Mouse (Mus musculus) hindbrain, embryonic 11.5 days (tissue): ENCODE measurements around the gene E2f4. TPM values are rescaled to one million over a fixed set of nuclear protein-coding genes. Genes with fewer than 3 reads are reported as not detected.

Source experiments
- ATAC-seq: fragments of 200-750 bp; cut with Nextera tagmentation; 2 replicates; pipeline ENCODE4 v1.8.0; 2017; ENCODE audit warnings: mild to moderate bottlenecking, moderate TSS enrichment, moderate library complexity; ENCODE audit not compliant: low FRiP score
- DNase-seq: peaks from one replicate; pipeline ENCODE4 v3.0.0-alpha.2; 2015; ENCODE audit warnings: low spot score
- H3K27ac ChIP-seq: fragments of 300-500 bp; sonication (generic); 2 replicates; pipeline ENCODE4 v1.5.1; 2014; ENCODE audit warnings: mild to moderate bottlenecking, low read depth, low read length
- H3K27me3 ChIP-seq: fragments of 300-500 bp; sonication (generic); 2 replicates; pipeline ENCODE4 v1.6.1; 2014; ENCODE audit warnings: mild to moderate bottlenecking, low read length, moderate library complexity, mixed read lengths; ENCODE audit not compliant: control insufficient read depth, insufficient read depth
- H3K36me3 ChIP-seq: fragments of 300-500 bp; sonication (generic); 2 replicates; pipeline ENCODE4 v1.6.1; 2014; ENCODE audit warnings: mild to moderate bottlenecking, low read length, moderate library complexity, mixed read lengths; ENCODE audit not compliant: control insufficient read depth, insufficient read depth
- H3K4me1 ChIP-seq: fragments of 300-500 bp; sonication (generic); replicated peaks from 2 replicates; pipeline ENCODE4 v1.6.1; 2014; ENCODE audit warnings: low read length, mixed read lengths; ENCODE audit not compliant: control insufficient read depth, insufficient read depth
- H3K4me2 ChIP-seq: fragments of 300-500 bp; sonication (generic); replicated peaks from 2 replicates; pipeline ENCODE4 v1.6.1; 2014; ENCODE audit warnings: mild to moderate bottlenecking, low read depth, low read length
- H3K4me3 ChIP-seq: fragments of 300-500 bp; sonication (generic); 2 replicates; pipeline ENCODE4 v1.5.1; 2014; ENCODE audit warnings: low read depth, low read length
- H3K9ac ChIP-seq: fragments of 300-500 bp; sonication (generic); 2 replicates; pipeline ENCODE4 v1.6.1; 2014; ENCODE audit warnings: low read depth, low read length
- H3K9me3 ChIP-seq: fragments of 300-500 bp; sonication (generic); 2 replicates; pipeline ENCODE4 v1.6.1; 2016; ENCODE audit warnings: low read length; ENCODE audit not compliant: control insufficient read depth
- WGBS: fragments of 180-500 bp; shearing (Covaris S2); extraction: QIAGEN DNeasy Blood & Tissue Kit; methylation state at CpG from one replicate; pipeline ENCODE4 v1.1.7; 2014; 5-methylcytosine and 5-hydroxymethylcytosine counted together
- polyA plus RNA-seq: library from polyadenylated mRNA; unstranded; fragments of >200 nt; fragmentation: Nextera tagmentation; extraction: Ambion mirVana; gene quantifications from 2 replicates; pipeline ENCODE4 v1.2.1, GENCODE M21; 2014

E2f4 gene
- polyA plus RNA-seq, 1 experiment from 2014 or later = 96.7 TPM

GRCm38 (mm10) chr8:105294776-105295175, 2.7 kb upstream of the E2f4 start:
- Histone ChIP-seq H3K9ac (no peak overlapping the region), H3K36me3 (peaks cover 2% of the 10 kb centered on the region; the same call in 1 of the 2 replicates), H3K27me3 (peaks cover 11% of the 10 kb centered on the region), H3K27ac (no peak overlapping the region), H3K4me3 (no peak overlapping the region), H3K4me1 (peaks cover 13% of the 10 kb centered on the region; the same call in 1 of the 2 replicates), H3K9me3 (no peaks in the 10 kb centered on the region), H3K4me2 (no peak overlapping the region)
- ATAC-seq = no peak
- DNase-seq = no peak
- 71% methylated on average over 9 of the region's 9 CpGs for WGBS

GRCm38 (mm10) chr8:105295256-105295655, 2.2 kb upstream of the E2f4 start:
- ATAC-seq = no peak
- Histone ChIP-seq H3K4me1 (peaks cover 10% of the 10 kb centered on the region; the same call in 1 of the 2 replicates), H3K4me2 (no peak overlapping the region), H3K36me3 (peaks cover 3% of the 10 kb centered on the region; the same call in 1 of the 2 replicates), H3K4me3 (no peak overlapping the region), H3K27ac (no peak overlapping the region), H3K9me3 (no peaks in the 10 kb centered on the region), H3K9ac (no peak overlapping the region), H3K27me3 (peaks cover 6% of the 10 kb centered on the region)
- 68% methylated on average over 11 of the region's 11 CpGs for WGBS
- no peak for DNase-seq

- Histone ChIP-seq H3K4me1 (peaks cover 6% of the 10 kb centered on the region; the same call in 1 of the 2 replicates), H3K4me2 (peak within 1 kb of the TSS; percentile 74), H3K27me3 (no peaks in the 10 kb centered on the region), H3K36me3 (peaks cover 3% of the 10 kb centered on the region), H3K9me3 (no peaks in the 10 kb centered on the region), H3K27ac (no peak within 1 kb of the TSS), H3K9ac (peak within 1 kb of the TSS; percentile 59), H3K4me3 (peak within 1 kb of the TSS; percentile 98)
- ATAC-seq (no peak), DNase-seq (no peak)
- 63% methylated on average over 11 of the region's 11 CpGs for WGBS
These were observed 1.4 kb upstream of the E2f4 start, which contains the start of gene Exoc3l for GRCm38 (mm10) chr8:105295895-105296573. Gene Exoc3l (minus strand): TSS chr8:105296101.

GRCm38 (mm10) chr8:105298351-105299252, 1.1 kb downstream of the E2f4 start:
- DNase-seq = no peak
- H3K27me3 ChIP-seq = no peaks in the 10 kb centered on the region

GRCm38 (mm10) chr8:105299962-105300361, 2.5 kb downstream of the E2f4 start:
- no peaks in the 10 kb centered on the region for H3K9me3 ChIP-seq
- DNase-seq (no peak), ATAC-seq (no peak)
- peaks cover 6% of the 10 kb centered on the region; the same call in 1 of the 2 replicates for H3K4me1 ChIP-seq
- no peak overlapping the region for H3K27ac ChIP-seq
- WGBS = 98% methylated on average over 8 of the region's 8 CpGs
- H3K4me3 ChIP-seq = no peak overlapping the region
- H3K27me3 ChIP-seq = no peaks in the 10 kb centered on the region
- H3K36me3 ChIP-seq = peaks cover 15% of the 10 kb centered on the region
- H3K4me2 ChIP-seq = no peak overlapping the region
- no peak overlapping the region for H3K9ac ChIP-seq

More at GRCm38 (mm10) chr8:105298351-105299252, 1.1 kb downstream of the E2f4 start:
- Histone ChIP-seq H3K27ac (no peak overlapping the region), H3K9me3 (no peaks in the 10 kb centered on the region), H3K4me1 (peaks cover 6% of the 10 kb centered on the region; the same call in 1 of the 2 replicates), H3K4me2 (peak overlapping the region; percentile 74), H3K36me3 (peaks cover 15% of the 10 kb centered on the region), H3K9ac (peak overlapping the region; percentile 95), H3K4me3 (peak overlapping the region; percentile 98)
- WGBS = 60% methylated on average over 18 of the region's 18 CpGs
- ATAC-seq = no peak; the same call in 1 of the 2 replicates

GRCm38 (mm10) chr8:105303396-105303795, 5.9 kb downstream of the E2f4 start:
- WGBS = 88% methylated on average over 8 of the region's 8 CpGs
- Histone ChIP-seq H3K4me2 (no peak overlapping the region), H3K4me1 (peaks cover 6% of the 10 kb centered on the region; the same call in 1 of the 2 replicates), H3K36me3 (peaks cover 19% of the 10 kb centered on the region), H3K27me3 (no peaks in the 10 kb centered on the region), H3K9me3 (no peaks in the 10 kb centered on the region), H3K4me3 (no peak overlapping the region), H3K27ac (no peak overlapping the region), H3K9ac (no peak overlapping the region)
- no peak for DNase-seq
- no peak for ATAC-seq

GRCm38 (mm10) chr8:105303874-105304273, 6.4 kb downstream of the E2f4 start:
- Histone ChIP-seq H3K4me3 (no peak overlapping the region), H3K27me3 (no peaks in the 10 kb centered on the region), H3K4me1 (peaks cover 2% of the 10 kb centered on the region; the same call in 1 of the 2 replicates), H3K36me3 (peaks cover 19% of the 10 kb centered on the region), H3K4me2 (no peak overlapping the region), H3K9ac (no peak overlapping the region), H3K27ac (no peak overlapping the region), H3K9me3 (no peaks in the 10 kb centered on the region)
- DNase-seq (no peak), ATAC-seq (no peak)
- 84% methylated on average over 9 of the region's 9 CpGs for WGBS

GRCm38 (mm10) chr8:105304325-105305210, 7.1 kb downstream of the E2f4 start:
- no peak for DNase-seq
- Histone ChIP-seq H3K27ac (no peak overlapping the region), H3K4me2 (no peak overlapping the region), H3K36me3 (peaks cover 19% of the 10 kb centered on the region), H3K9me3 (no peaks in the 10 kb centered on the region), H3K4me1 (0 out of 2 replicates have a peak, but pooled peaks cover 2% of the 10 kb centered on the region), H3K27me3 (no peaks in the 10 kb centered on the region), H3K9ac (no peak overlapping the region), H3K4me3 (no peak overlapping the region)
- no peak for ATAC-seq
- 89% methylated on average over 9 of the region's 9 CpGs for WGBS
